Mouse (Mus musculus) ZHBTc4 (cell line): ENCODE measurements around the gene Sptan1.
"Not testable (repeated sequence)": the region's sequence is repeated elsewhere in the genome, so short reads cannot be mapped to it uniquely, and the experiment has no call there.

Source experiments
- DNase-seq: peaks from one replicate; pipeline ENCODE4 v3.0.0-alpha.2; 2011; ENCODE audit warnings: low read depth, low spot score

The Sptan1 gene

DNA sequence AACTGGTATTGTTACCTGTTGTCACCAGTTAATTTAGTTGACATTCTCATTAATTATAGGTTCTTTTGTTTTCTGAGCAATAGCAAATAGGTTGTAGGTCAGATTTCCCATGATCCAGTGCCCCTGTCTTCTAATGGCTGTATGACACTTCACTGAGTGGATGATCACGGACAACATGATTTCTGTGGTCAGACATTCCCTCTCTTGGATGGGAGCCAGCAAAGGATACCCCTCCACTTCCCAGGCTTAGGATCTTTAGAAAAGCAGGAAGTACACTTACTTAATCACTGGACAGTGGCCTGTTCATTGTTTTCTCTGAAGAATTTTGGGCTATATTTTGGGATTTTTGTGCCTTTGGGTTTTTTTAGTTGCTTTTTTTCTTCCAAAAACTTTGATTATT is 43.7 kb downstream of the Sptan1 start:
- DNase-seq: no peak

DNA sequence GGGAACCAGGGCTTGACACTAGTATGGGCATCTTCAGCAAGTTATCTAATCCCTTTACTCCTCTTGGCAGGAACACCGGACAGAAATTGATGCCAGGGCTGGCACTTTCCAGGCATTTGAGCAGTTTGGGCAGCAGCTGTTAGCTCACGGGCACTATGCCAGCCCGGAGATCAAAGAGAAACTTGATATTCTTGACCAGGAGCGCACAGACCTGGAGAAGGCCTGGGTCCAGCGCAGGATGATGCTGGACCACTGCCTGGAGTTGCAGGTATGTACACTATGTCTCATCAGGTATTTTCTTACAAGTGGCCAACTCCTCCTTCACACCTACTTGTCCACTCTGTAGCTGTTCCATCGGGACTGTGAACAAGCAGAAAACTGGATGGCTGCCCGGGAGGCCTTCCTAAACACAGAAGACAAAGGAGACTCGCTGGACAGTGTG is 45.5 kb downstream of the Sptan1 start:
- DNase-seq: no peak

DNA sequence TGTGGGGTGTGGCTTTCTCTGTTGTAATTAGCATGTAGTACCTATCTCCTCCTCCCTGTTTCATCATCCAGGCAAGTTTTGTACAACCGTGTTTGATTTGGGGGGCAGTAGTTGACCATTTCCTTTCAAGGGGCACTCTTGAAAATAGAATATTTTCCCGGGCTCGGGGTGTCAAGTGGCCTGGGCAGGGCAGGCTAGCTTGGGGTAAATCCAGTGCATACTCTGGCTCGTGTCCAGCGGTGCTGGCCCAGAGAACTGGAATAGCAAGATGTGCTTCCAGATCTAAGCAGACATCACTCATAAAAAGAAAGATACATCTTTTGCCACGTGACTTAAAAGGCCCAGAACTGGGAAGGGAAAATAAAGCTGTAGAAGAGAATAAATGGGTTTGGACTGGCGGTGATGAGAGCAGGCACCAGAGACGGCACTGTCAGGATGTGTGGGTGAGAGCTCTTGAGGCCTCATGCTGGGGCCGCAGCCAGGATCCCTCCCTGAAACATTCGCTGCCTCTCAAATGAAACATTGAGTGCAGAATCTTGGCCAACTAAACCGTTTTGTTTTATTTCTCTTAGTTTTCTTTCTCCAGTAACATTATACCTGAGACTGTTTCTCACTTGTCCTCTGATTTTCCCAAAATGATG is 49.1 kb downstream of the Sptan1 start:
- DNase-seq: no peak

DNA sequence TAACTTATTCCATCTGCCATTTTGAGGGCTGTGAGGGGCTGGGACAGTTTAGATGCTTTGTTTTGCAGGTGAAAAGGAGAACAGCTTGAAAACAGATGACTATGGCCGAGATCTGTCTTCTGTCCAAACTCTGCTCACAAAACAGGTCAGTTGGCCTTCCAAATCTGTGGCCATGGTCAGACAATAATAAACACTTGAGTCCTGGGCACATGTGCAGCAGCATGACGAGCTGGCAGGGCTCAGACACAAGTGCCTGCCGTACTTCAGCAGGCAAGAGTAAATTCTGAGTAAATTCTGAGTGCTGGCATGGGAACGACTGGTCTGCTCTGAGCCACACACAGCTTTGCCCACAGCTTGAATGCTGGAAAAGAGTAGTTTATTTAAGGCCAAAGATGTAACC is 60.1 kb downstream of the Sptan1 start:
- no peak for DNase-seq

DNA sequence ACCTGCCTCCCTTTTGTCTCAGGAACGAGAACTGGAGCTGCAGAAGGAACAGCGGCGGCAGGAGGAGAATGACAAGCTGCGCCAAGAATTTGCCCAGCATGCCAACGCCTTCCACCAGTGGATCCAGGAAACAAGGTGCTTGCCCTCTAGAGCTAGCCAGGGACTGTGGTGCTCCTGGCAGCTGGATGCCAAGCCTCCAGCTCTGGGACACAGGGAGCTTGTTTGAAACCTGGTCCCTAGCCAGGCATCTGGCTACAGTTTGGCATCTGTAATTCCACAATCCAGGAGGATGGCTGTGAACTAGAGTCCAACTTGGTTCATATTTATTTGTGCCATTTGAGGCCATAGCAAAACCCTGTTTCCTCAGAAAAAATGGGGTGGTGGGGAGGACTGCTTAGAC is 61.6 kb downstream of the Sptan1 start:
- no peak for DNase-seq

DNA sequence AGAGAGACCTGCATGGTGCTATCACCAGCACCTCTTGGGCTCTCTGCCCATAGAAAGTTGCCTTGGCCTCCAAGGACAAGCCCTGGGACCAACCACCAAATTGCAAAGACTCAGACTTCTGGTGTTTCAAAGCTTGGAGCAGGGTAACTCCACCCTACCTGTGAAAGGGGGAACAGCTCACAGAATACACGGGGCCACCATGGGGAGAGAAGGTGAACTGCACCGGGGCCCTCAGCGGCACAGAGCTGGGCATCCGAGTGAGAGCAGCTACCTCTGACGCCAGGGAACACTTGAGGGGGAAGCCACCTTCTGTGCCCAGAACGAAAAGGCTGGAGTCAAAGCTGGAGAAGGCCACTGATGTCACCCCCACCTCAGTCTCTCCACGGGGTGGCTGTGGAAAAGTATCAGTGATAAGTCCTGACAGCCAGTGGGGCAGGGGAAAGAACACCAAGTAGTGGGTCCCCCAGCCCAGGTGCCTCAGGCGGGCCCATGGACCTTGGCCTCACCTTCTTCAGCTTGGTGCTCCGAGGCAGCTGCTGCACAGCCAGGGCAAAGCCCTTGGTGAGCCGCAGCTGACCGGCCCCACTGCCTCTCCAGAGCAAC is 67.0 kb downstream of the Sptan1 start:
- DNase-seq: peak; percentile 74

DNA sequence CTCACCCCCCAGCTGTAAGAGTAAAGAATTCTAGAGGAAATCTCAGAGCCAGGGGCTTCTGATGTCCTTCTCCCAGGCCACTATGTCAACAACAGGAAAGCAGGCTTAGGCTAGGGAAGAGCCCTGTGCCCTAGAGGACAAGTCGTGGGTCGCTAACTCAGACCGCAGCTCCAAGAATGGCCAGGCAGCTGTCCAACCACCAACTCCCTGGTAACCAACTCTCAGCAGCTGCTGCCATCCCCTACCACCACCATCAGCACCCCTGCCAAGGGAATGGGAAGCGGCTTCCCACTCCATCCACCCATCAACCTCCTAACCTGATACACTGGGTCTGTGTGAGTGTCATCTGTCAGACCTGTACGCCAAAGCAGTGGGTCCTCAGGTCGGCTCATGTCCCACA is 67.6 kb downstream of the Sptan1 start:
- DNase-seq: no peak

DNA sequence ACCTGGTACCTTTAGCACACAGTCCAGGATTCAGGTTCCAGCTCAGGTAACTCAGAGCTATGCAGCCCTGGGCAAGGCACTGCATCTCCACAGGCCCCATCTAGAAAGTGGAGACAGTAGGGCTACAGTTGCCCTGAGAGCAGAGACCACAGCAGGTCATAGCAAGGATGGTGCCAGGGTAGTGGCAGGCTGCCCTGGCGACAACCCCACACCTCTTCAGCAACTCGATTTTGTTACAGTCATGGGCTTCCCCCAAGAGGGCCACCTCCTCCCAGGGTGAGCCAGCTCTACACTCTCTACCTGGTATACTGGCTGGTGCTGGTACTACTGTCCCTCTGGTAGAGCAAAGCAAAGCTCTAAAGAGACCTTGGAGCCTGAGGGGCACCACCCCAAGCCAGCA is 72.4 kb downstream of the Sptan1 start:
- no peak for DNase-seq

- DNase-seq: no peak
Measured at GRCm38 (mm10) chr2:30038370-30038769, 73.0 kb downstream of the Sptan1 start.

- DNase-seq: no peak
Measured at GRCm38 (mm10) chr2:30039687-30040086, 74.3 kb downstream of the Sptan1 start.

DNA sequence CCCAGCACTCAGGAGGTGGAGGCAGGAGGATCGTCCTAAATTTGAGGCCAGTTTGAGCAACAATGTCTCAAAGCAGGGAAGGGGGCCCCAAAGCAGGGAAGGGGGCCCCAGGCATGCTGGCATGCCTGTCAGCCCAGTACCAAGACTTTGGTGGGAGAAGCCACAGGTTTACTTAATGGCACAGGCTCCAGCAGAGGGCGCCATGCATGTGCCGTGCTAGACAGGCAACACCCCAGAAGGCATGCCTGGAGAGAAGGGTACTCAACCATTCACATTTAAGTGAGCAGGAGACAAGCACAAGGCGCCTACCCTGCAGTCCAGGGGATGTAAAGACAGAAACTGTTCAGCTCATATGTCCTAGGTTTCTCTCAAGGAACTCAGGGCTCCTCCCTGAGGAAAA is 77.1 kb downstream of the Sptan1 start:
- peak; percentile 96 for DNase-seq

GRCm38 (mm10) chr2:30044550-30044949 is 79.2 kb downstream of the Sptan1 start:
- DNase-seq: peak; percentile 55

DNA sequence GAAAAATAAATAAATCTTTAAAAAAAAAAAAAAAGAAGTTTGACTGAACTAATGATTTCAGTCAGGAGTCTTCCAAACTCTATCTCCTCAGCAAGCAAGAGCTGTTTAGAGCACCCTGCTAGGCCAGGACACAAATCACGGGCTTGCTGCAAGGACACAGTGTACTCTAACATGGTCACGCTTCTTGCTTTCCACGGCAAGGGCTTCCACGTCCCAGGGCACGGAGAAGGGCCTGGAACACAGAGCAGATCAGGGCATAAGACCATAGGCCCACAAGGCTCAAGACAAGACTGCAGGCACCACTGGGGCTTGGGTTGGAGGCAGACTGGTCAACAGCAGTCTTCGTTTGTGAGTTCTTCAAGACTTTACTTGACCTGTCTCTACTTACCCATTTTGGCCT is 81.8 kb downstream of the Sptan1 start:
- DNase-seq: no peak

- DNase-seq: peak; percentile 62
Measured at GRCm38 (mm10) chr2:30048101-30048501, 82.7 kb downstream of the Sptan1 start.

DNA sequence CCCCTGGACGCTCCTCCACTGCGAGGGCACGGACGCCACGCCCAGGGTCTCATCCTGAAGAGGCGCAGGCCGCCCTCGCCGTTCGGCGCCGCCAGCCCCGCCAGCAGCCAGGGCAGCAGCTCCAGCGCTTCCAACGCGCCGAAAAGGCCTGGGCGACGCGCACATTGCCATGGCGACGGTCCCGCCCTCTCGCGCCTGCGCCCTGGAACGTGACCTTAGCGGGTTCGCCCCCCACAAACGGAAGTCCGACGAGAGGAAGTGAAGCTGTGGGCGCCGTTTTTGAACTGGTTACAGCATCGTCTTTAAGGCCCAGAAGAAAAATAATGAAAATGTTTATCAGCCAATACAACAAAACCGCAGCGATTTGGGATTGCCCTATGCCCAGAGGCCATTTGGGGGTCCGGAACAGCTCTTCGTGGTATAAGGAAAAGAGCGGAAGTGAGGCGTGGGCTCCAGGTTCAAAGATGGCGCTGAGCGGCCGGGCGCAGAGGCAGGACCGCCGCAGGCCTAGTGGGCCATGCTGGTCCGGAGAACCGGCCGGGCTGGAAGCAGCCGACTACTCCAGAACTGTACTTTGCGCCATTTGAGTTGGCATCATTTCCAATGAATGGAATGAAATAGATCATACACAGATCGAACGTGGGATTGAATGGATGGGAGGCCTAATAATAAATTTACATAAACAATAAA is 83.5 kb downstream of the Sptan1 start, which contains the start of gene Wdr34:
Gene Wdr34 (minus strand): TSS at position 183 of the 690 bp plus-strand sequence.
- peak; percentile 99 for DNase-seq

GRCm38 (mm10) chr2:30049831-30050230 is 84.5 kb downstream of the Sptan1 start:
- DNase-seq: no peak

DNA sequence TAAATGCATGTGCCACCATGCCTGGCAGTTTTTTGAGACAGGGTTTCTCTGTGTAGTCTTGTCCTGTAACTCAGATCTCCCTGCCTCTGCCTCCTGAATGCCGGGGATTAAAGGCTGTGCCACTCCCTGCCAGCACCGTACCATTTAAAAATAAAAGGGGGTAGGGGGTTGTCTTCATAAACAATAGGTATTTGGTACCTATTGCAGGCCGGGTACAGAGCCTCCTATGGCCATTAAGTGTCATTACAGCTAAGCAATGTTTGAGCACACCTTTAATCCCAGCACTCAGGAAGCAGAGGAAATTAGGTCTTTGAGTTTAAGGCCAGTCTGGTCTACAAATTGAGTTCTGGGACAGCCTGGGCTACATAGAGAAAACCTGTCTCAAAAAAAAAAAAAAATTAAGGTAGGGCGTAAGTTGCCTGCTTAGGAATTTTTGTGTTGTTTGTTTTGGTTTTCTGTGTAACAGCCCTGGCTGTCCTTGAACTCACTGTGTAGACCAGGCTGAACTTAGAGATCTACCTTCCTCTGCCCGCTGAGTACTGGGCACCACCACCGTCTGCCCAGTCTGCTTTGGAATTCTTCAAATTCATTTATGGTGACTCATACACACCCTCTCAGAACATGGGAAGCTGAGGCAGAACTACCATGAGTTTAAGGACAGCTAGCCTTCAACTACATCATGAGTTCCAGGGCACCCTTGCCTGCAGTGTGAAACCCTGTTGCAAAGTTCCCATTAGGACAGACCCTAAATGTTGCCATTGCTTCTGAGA is 86.8 kb downstream of the Sptan1 start:
- peak; percentile 66 for DNase-seq

GRCm38 (mm10) chr2:30055310-30055709 is 90.0 kb downstream of the Sptan1 start:
- not testable (repeated sequence) for DNase-seq

- no peak for DNase-seq
Measured at GRCm38 (mm10) chr2:30056736-30057135, 91.4 kb downstream of the Sptan1 start.

DNA sequence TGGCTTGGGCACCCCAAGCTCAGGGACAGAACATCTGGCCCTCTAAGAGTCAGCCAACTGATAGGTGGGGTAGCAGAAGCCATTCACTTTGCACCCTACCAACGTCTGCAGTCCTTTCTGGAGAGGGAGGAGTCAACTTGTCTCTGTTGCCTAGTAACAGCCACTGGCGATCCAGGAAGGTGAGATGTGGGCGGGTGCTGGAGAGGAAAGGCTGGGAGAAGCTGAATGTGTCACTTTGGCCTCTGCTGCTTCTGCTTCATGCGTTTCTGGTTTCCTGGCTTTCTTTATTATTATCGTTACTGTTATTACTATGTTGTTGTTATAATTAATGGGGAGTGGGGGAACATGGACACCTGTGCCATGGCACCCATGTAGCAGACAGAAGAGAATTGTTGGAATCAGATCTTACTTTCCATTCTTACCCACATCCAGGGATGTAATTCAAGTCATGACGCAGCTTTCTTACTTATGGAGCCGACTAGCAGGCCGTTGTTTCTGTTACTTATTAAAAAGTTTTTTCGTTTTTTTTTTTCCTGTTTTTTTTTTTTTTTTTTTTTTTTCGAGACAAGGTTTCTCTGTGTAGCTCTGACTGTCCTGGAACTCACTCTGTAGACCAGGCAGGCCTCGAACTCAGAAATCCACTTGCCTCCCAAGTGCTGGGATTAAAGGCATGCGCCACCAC is 92.0 kb downstream of the Sptan1 start, which contains the start of gene Set:
Gene Set (plus strand): TSS at position 156 of the 682 bp plus-strand sequence.
- peak; percentile 93 for DNase-seq

DNA sequence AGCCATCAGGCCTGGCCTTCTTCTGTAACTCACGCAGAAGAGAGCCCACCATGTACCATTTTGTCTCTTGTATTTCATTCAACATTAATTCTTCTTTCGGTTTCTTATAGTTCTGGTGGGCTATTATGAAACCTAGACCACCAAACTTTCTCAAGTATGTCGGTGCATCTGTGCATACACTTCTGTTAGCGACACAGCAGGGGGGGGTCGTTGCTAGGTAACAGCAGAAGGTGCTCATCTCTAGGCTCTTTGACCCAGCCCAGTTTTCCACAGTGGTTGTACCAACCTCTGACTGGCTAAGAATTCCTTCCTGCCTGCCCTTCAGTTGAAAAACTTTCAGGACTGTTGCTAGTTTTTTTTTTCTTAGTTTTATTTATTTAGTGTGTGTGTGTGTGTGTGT is 93.1 kb downstream of the Sptan1 start:
- DNase-seq: peak; percentile 82
